Mouse (Mus musculus): ENCODE measurements around the gene Avpr2.

Gene Avpr2

DNA sequence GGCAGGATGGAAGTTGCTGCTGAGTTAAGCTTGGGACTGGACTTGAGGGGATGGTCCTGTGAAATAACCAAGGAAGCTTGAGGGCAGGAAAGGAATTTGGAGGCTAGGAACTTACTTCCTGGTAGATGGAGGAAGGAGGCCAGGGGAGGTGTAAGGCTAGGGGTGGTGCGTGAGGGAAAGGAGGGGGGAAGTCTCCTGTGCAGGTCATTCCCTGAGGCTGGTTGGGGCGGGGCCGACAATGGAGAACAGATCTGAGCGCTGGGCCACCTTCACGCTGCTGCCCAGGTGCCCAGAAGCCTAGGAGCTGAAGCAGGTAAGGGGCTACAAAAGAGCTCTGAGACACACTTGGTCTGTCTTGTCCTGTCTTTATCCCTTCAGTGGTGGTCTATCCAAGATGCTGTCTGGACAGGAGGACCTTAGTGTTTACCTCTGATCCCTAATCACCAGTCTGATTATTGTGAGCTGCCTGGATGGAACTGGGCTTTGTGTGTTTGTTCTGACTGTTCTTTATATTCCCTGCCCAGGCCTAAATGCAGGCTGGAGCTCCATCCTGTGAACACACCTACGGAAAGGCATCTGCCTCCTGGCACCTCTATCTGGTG lies at the start of gene Avpr2:
Gene Avpr2, plus strand, starts transcription at position 552 of the 602 bp plus-strand sequence.
- CTCF ChIA-PET = no interaction called here

DNA sequence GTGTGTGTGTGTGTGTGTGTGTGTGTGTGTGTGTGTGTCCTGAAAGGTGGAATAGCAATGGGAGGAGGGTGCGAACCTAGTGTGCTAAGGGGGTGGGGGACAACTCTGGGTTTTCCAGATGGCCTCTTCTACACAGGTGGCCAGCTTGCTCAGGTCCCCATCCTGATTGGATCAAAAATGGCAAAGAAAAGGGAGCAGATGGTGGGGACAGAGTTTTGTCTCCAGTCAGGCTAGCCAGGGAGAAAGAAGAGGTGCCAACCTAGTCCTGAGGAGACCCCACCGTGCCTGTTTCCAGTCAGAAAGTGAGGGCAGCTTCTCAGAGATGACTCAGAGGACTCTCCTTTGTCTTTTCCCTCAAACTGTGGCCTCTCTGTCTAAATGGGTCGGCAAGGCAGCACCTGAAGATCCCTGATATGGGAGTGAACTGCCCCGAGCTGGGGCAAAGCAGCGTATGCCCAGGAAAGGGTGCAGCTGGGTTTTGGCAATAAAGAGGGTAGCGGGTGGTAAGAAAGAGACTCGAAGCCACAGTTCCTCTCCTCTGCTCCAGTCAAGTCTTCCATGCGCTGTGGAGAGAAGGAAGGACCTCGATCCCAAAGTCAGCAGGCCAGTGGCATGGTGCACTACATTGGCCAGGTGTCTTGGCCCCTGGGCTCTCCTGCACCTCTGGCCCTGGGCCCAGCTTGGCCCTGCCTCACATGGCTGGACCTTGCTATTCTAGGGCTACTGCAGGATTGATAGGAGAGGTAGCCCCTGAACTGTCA lies 37.4 kb upstream of the Avpr2 start:
- CTCF ChIA-PET = no interaction called here

DNA sequence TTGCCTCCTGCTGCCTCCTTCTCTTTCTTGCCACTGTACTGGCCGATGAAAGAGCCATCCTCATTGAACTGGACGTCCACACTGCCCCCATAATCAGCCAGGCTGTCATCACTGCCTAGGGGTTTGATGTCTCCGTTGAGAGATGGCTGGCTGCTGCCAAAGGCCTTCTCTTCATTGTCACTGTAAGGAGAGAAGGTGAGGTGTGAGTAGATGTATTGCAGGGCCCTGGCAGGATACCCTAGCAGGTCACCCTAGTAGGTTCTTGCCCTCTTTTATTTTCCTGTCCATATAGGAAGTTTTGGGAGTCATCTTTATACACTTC lies 36.9 kb upstream of the Avpr2 start:
- CTCF ChIA-PET = no interaction called here

DNA sequence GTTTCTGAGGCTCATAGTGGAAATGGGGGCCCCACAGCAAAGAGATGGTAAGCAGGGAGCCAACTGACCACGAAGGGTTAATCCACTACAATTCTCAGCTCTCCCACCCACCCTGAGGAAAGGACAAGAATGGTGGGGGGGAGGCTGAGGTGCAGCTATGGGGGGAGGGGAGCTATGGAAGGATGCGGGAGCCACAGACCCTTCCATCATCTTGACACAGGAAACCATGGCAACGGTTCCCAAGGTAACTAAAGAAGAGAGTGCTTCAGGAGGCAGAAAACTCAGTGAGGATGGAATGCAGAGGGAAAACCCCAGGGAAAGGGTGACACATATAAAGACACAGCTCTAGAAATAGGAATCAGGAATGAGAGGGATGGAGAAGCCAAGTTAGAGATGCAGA lies 27.2 kb upstream of the Avpr2 start:
- CTCF ChIA-PET = no interaction called here

DNA sequence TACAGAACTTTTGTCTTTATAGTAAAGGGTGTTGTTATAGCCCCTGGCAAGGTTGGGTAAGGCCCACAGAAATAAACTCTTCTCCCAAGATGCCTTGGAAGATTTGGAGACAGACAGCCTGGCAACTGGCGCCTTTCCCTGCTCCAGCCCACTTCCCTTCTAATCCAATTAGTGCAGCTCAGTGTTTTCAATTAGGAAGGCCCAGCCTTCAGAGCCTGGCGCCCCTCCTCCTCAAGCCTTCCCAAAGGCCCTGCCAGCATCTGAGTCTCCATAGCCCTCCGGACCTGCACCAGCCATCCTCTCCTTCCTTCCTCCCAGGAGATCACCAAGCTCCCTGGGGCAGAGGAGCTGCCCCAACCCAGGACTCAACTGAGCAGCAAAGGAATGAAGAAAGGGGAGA lies 24.6 kb upstream of the Avpr2 start:
- CTCF ChIA-PET = no interaction called here

DNA sequence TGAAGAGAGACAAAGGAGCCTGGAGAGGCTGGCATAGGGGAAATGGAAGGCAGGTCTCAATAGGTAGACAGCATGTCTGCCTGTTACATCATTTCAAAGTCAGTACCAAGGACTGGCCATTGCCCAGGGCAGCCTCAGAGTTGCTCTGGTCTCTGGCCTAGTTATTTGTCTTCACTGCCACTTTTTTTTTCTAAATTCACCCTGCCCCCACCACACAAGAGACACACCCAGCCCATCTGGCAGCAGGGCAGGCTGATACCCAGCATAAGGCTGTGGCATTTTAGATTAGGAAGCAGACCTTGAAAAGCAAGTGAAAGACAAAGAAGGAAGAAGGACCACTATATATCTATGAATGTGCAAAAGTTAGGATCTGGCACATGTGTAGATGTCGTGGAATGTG lies 24.1 kb upstream of the Avpr2 start:
- CTCF ChIA-PET = no interaction called here

DNA sequence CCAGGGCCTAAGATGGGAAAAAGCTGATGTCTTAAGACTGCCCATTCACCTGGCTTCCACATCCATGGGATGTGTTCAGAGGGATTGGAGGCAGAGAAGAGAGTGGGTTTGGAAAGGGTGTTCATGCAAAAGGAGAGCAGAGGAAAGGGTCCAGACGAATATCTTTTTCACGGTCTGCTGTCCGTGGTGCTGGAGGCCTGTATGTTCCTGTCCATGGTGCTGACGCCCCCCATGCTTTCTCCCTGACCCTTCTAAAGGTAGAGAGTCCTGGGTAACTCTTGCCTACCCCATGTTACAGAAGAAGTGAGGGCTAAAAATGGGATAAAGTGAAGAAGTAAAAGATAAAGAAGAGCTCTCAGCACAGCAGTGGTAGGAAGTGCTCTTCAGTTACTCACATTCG lies 22.6 kb upstream of the Avpr2 start:
- CTCF ChIA-PET = interaction anchor here (0.7 kb wide), 1 partner anchor 336 kb away, joined by 3 read pairs; no protein-coding TSS in a partner anchor

DNA sequence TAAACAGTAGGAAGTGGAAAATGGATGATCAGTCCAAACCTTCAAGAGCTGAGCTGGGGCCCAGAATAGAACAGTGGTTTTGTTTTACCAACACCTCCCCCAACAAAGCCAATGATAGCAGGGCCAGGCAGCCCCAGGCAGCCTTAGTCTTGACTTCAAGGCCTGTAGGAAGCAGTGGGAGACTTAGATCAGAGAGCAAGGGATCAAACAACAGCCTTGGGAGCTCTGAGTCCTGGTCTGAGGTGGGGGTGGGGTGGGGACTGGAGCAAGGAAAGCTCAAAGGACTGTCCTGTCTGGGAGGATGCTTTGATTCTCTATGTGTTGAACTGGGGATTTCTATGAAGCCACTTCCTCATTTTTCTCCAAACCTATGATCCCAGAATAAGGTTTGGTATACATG lies 20.4 kb upstream of the Avpr2 start:
- CTCF ChIA-PET = no interaction called here

DNA sequence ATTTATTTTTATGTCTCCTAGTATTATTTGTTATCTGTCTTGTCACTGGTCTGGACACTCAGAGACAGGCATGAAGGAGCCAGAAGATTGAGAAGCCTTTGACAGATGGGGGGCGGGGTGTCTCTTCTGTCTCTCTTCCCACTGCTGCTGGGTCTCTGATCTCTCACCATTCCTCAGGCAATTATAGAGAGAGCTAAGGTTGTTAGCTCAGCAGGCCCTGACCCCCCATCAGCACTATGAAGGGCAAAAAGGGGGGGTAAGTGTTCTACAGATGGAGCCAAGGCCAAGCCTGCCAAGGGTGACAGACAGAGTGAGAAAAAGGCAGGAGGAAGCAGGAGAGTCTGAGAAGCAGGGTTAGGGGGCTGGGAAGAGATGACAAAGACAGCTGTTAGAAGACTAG lies 19.9 kb upstream of the Avpr2 start:
- CTCF ChIA-PET = no interaction called here

DNA sequence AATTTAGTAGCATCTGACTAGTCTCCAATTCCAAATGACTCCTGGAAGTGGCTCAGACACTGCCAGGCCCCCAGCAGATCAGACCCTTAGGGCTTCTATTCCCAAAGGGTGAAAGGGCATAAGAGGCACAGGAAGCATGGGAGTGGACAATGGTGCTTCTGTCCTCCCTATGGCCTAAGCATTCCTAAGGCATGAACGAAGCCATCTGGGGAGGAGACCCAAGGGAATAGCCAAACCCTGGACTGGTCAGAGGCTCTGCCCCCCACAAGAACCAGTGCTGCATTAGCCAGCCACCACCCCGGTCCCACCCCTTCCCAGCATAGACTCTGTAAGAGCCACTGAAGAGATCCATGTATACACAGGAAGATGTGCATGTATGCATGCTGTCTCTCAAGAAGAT lies 16.0 kb upstream of the Avpr2 start:
- CTCF ChIA-PET = no interaction called here

DNA sequence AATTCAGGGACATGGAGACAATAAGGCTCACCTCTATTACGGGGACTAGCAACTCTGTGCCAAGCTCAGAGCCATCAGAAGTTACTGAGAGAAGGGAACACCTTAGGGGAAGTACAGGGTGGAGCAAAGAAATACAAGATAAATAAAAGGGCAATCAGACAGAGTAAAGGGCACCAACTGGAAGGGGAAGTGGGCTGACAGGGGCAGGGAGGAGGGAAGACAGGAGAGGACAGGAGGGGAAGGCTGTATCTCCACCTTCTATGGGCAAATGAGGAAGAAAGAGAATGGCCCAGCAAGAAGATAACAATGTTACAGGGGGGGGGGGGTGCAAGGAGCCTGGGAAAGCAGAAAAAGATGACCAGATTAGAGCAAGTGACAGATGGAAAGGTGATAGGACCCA lies 14.9 kb upstream of the Avpr2 start:
- CTCF ChIA-PET = no interaction called here

DNA sequence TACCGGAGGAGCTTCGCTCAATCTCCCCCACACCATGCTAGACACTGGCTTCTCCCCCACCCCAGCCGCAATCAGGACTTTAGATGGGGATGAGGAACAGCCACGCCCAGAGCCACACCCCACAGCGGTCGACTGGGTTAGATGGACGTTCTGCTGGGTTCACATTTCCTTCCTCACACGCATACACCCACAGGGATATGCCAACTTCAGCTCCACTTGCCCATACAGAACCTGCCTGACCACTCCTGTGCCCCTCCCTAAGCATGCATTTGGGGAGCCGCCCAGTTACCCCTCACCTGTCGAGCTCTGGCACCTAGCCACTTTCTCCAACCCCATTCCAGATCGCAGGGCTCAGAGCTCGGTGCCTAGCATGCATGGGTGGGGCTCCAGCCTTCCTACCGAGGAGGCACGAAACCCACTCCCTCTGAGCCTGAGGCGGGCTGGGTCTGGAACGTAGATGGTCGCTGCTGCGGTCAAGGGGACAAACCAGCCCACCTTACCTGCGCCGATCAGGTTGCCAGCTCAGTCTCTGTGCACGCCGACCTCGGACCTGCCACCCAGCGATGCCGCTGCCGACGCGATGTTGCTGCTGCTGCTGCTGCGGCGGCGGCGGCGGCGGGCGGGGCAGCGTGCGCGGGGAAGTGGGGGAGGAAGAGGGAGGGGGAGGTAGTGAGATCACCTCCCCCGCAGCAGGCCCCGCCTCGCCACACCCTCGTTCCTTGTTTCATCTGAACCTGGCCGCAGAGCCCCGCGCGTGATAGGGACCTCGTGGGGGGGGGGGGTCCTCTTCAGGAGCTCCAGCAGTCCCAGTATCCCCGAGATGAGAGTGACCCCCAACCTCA lies 11.5 kb upstream of the Avpr2 start:
- CTCF ChIA-PET = interaction anchor here (0.6 kb wide), 1 partner anchor 83 kb away, joined by 4 read pairs; no protein-coding TSS in a partner anchor

DNA sequence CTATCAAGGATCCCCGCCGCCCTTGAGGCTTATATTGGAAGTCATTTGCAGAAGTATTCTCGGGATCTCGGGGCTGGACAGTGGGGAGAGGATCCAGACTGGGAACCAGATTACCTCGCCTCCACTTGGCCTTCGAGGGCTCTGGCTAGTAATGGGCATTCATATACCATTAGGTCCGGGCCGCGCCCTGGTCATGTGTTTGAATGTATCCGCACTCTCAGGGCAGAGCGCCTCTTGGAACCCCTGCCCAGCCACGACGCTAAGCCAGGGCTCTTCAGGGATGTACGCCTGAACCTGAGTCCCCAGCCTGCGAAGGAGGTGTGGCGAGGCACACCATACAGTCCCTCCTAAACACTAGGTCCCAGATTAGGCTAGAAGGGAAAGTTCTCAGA lies 10.9 kb upstream of the Avpr2 start:
- CTCF ChIA-PET = interaction anchor here (0.6 kb wide), 1 partner anchor 84 kb away, joined by 4 read pairs; no protein-coding TSS in a partner anchor

DNA sequence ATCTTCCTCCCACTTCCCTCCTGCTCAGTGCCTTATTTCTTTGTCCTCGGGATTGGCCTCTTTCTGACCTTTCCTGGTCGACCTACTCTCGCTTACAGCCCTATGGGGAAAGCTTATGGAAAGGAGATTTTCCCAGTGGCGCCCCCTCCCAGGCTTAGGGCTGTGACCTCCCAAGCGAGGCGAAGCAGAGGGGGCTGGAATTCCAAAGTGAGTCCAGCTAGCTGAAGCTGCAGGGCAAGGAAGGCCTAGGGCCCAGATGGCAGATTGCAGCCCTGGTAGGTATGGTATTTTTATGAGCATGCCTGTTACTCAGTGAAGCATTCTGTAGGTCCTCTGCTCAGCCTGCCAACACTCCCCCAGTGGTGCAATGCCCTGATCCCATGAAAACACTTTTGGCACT lies 10.4 kb upstream of the Avpr2 start:
- CTCF ChIA-PET = interaction anchor here (0.6 kb wide), 1 partner anchor 84 kb away, joined by 4 read pairs; no protein-coding TSS in a partner anchor

DNA sequence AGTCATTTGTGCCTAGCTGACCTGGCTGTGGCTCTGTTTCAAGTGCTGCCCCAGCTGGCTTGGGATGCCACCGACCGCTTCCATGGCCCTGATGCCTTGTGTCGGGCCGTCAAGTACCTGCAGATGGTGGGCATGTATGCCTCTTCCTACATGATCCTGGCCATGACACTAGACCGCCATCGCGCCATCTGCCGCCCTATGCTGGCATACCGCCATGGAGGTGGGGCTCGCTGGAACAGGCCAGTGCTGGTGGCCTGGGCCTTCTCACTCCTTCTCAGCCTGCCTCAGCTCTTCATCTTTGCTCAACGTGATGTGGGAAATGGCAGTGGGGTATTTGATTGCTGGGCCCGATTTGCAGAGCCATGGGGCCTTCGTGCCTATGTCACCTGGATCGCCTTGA lies 931 bp downstream of the Avpr2 start:
- CTCF ChIA-PET = interaction anchor here (0.6 kb wide), 1 partner anchor 838 kb away, joined by 3 read pairs; no protein-coding TSS in a partner anchor

DNA sequence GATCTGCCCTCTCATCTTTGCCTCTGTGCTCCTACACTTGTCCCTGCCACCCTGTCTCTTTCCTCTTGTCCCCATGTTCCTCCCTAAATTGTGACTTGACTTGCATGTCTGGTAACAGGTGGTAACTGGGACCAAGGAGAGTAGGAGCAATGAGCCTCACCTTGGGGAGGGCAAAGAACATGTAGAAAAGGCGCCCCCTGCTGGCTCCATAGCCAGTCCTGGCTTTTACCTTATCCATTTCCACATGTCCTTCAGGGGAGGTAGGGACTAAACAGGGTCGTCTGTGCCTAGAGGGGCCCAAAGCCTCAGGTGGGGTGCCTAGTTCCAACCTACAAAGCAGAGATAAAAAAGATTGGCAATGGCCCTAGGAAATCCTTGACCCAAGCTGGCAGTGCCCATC lies 3.8 kb downstream of the Avpr2 start, which contains the start of gene L1cam:
Gene L1cam, minus strand, starts transcription at position 387 of the 400 bp plus-strand sequence.
- CTCF ChIA-PET = interaction anchor here (0.6 kb wide), 1 partner anchor 96 kb away, joined by 3 read pairs; no protein-coding TSS in a partner anchor

DNA sequence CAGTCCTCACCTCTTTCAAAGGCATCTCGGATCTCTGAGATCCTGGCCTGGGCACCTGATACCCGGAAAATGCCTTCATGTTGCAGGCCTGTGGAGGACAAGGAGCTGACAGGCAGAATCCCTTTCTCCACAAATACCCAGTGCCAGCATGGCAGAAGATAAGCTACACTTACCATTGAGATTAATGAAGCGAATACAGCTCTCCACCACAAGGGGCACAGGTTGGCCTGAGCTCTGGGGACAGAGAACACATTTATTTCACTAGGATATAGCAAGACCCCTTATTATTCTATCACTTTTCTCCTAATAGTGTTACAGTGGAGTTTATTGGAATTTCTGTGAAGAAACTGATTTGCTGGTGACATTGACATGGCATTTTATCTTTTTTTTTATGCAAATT lies 6.1 kb downstream of the Avpr2 start:
- CTCF ChIA-PET = no interaction called here

DNA sequence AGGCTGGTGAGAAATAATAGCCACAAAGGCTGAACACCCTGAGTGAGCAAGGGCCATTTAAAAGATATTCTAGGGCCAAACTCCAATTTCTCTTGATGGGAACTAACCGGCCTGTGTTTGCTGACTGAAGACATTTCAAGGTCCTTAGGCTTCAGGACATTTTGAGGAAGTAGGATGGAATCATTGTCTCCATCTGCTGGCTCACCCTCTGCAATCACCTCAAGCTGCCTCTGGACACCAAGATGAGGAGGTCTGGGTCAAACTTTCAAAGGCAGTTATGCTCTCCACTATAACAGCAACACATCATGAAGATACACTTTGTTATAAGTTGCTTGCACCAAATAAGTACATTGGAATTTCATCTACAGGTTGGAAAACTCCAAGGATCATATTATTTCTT lies 18.1 kb downstream of the Avpr2 start:
- CTCF ChIA-PET = no interaction called here

DNA sequence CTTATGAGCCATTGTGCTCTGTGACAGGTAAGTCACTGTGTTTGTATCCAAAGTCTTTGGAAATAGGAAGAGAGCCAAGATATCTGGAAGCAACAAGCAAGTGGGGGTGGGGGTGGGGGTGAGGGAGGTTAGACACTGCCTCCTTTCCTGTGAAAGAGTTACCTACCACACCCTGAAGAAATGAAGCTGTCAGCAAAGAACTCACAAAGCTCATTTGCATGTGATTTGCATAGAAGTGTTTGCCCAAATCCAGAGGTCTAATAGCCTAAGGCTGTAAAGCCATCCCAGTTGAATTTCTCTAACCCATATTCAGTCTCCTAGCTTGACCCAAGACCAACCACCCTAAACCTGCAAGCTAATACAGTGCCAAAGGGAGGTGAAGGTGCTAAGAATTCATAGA lies 18.5 kb downstream of the Avpr2 start:
- CTCF ChIA-PET = no interaction called here

DNA sequence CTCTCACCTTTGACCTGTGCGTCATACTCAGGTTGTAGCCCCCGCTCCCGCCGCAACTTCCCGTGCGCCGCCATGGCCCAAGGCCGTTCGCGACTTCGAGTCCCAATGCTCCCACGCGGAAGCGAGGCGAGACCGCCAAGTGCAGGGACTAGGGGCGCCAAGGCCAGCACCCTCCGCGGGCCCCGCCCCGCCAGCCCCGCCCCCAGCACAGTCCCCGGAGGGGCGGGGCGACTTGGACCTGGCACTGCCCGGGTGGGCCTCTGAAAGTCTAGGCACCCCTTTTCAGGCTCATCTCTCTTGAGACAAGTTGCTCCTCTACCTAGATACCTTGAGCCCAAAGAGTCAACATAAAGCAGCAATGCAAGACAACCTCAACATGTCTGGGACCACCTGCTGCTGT lies 19.3 kb downstream of the Avpr2 start:
- CTCF ChIA-PET = no interaction called here

DNA sequence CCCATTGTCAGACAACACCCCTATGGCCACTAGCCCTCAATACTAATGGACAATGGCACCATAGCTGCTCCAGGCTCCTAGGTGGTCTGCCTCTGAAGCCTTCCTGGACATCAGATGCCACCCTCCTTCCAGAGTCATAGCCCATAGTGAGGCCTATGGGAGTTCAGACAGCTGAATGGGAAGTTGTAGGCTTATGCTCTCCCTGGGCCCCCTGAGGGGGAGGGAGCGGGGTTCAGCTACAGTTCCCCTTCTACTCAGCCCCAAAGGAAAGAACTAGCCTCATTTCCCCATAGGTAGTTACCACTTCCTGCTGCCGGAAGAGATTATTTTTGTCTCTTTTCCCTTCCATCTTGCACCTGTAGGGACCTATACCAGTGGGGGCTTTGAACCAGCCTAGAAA lies 19.7 kb downstream of the Avpr2 start:
- CTCF ChIA-PET = interaction anchor here (0.5 to 0.6 kb wide), 2 partner anchors 8 to 10 kb away, joined by 3 to 9 read pairs; partner anchors contain the start of genes Arhgap4 and Naa10

Data from spleen, embryonic (tissue).